Mouse (Mus musculus): ENCODE measurements around the gene Col6a4.

- TF ChIP-seq EP300 (optimal IDR thresholded peaks at IDR 0.05): no peak
- TF ChIP-seq CTCF (IDR thresholded peaks at IDR 0.05; ENCODE audit: low read depth): no peak
These were observed 43.1 kb downstream of the Col6a4 start for GRCm38 (mm10) chr9:106053446-106053845.

Measured in stomach, postnatal 0 days (tissue).